Mouse (Mus musculus) hindbrain, embryonic 13.5 days (tissue): Measurements from ENCODE around the gene Cenps. TPM values are rescaled to one million over a fixed set of nuclear protein-coding genes. Genes with fewer than 3 reads are reported as not detected.

Source experiments
- ATAC-seq: fragments of 200-750 bp; cut with Nextera tagmentation; 2 replicates; pipeline ENCODE4 v1.8.0; 2017; ENCODE audit warnings: moderate TSS enrichment; ENCODE audit not compliant: low FRiP score
- H3K27ac ChIP-seq: fragments of 300-500 bp; sonication (generic); 2 replicates; pipeline ENCODE4 v1.5.1; 2015; ENCODE audit warnings: inconsistent platforms, mild to moderate bottlenecking, moderate library complexity
- H3K27me3 ChIP-seq: fragments of 300-500 bp; sonication (generic); 2 replicates; pipeline ENCODE4 v1.6.1; 2015; ENCODE audit warnings: mild to moderate bottlenecking, inconsistent platforms
- H3K36me3 ChIP-seq: fragments of 300-500 bp; sonication (generic); 2 replicates; pipeline ENCODE4 v1.6.1; 2015; ENCODE audit warnings: mild to moderate bottlenecking, inconsistent platforms
- H3K4me1 ChIP-seq: fragments of 300-500 bp; sonication (generic); replicated peaks from 2 replicates; pipeline ENCODE4 v1.6.1; 2015; ENCODE audit warnings: inconsistent platforms
- H3K4me2 ChIP-seq: fragments of 300-500 bp; sonication (generic); 2 replicates; pipeline ENCODE4 v1.6.1; 2015; ENCODE audit warnings: inconsistent platforms, mild to moderate bottlenecking, moderate library complexity
- H3K4me3 ChIP-seq: fragments of 300-500 bp; sonication (generic); 2 replicates; pipeline ENCODE4 v1.5.1; 2015; ENCODE audit warnings: mild to moderate bottlenecking, inconsistent platforms
- H3K9ac ChIP-seq: fragments of 300-500 bp; sonication (generic); 2 replicates; pipeline ENCODE4 v1.6.1; 2015; ENCODE audit warnings: mild to moderate bottlenecking, inconsistent platforms
- H3K9me3 ChIP-seq: fragments of 300-500 bp; sonication (generic); 2 replicates; pipeline ENCODE4 v1.6.1; 2016; ENCODE audit warnings: inconsistent platforms
- WGBS: fragments of 180-500 bp; shearing (Covaris S2); methylation state at CpG from one replicate; pipeline ENCODE4 v1.1.7; 2015; 5-methylcytosine and 5-hydroxymethylcytosine counted together
- polyA plus RNA-seq: library from polyadenylated mRNA; unstranded; fragments of >200 nt; fragmentation: Nextera tagmentation; extraction: Ambion mirVana; gene quantifications from 2 replicates; pipeline ENCODE4 v1.2.1, GENCODE M21; 2015

Cenps gene
- polyA plus RNA-seq, 1 experiment from 2014 or later = 24.3 TPM

- Histone ChIP-seq H3K4me1 (peaks cover 17% of the 10 kb centered on the region), H3K4me3 (peak within 1 kb of the TSS; percentile 98), H3K4me2 (peak within 1 kb of the TSS; percentile 98), H3K36me3 (no peaks in the 10 kb centered on the region), H3K9me3 (no peaks in the 10 kb centered on the region), H3K9ac (peak within 1 kb of the TSS; percentile 93), H3K27ac (peak within 1 kb of the TSS; percentile 67), H3K27me3 (no peaks in the 10 kb centered on the region)
- WGBS = under 1% methylated on average over 50 of the region's 50 CpGs
- ATAC-seq = peak; percentile 81
Measured at GRCm38 (mm10) chr4:149099369-149100017, 37.9 kb downstream of the Cenps start, which contains the start of gene Pex14. Pex14 (minus strand) TSS chr4:149099876.

DNA sequence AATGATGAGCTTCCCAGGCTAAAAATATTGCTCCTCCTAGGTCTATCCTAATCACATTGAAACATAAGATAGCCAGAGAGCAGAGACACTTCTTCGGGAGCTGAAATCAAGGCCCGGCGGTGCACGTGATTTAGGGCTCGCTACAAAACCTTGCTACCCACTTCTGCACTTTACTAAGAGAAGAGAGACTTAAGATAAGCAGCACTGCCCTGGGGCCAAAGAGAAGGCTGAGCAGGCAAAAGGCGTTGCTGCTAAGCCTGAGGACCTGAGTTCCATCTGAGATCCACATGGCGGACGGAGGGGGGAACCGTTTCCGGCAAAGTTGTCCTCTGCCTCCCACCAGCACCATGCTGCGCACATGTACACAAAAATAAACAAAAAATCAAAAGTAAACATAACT is 38.9 kb downstream of the Cenps start:
- 21% methylated on average over 11 of the region's 11 CpGs for WGBS

GRCm38 (mm10) chr4:149097956-149098355 is 39.5 kb downstream of the Cenps start:
- H3K4me1 ChIP-seq = peaks cover 14% of the 10 kb centered on the region
- WGBS = 82% methylated on average over 3 of the region's 3 CpGs
- H3K9me3 ChIP-seq = no peaks in the 10 kb centered on the region
- H3K4me2 ChIP-seq = peak overlapping the region; percentile 98; the same call in 1 of the 2 replicates
- H3K27ac ChIP-seq = no peak overlapping the region
- H3K27me3 ChIP-seq = no peaks in the 10 kb centered on the region
- ATAC-seq = no peak
- peak overlapping the region; percentile 98; the same call in 1 of the 2 replicates for H3K4me3 ChIP-seq
- peak overlapping the region; percentile 93; the same call in 1 of the 2 replicates for H3K9ac ChIP-seq
- peaks cover 10% of the 10 kb centered on the region for H3K36me3 ChIP-seq

More for the DNA sequence above, 38.9 kb downstream of the Cenps start:
- H3K9me3 ChIP-seq = no peaks in the 10 kb centered on the region
- no peak for ATAC-seq
- H3K4me3 ChIP-seq = peak overlapping the region; percentile 98
- H3K9ac ChIP-seq = peak overlapping the region; percentile 93
- peaks cover 6% of the 10 kb centered on the region; the same call in 1 of the 2 replicates for H3K36me3 ChIP-seq
- H3K27me3 ChIP-seq = no peaks in the 10 kb centered on the region
- peak overlapping the region; percentile 98 for H3K4me2 ChIP-seq
- peaks cover 14% of the 10 kb centered on the region for H3K4me1 ChIP-seq
- no peak overlapping the region for H3K27ac ChIP-seq

- Histone ChIP-seq H3K4me3 (no peak overlapping the region), H3K27ac (no peak overlapping the region), H3K36me3 (peaks cover 18% of the 10 kb centered on the region), H3K4me2 (no peak overlapping the region), H3K4me1 (no peaks in the 10 kb centered on the region), H3K9me3 (no peaks in the 10 kb centered on the region), H3K9ac (no peak overlapping the region), H3K27me3 (no peaks in the 10 kb centered on the region)
- ATAC-seq = no peak
- WGBS = 92% methylated on average over 8 of the region's 8 CpGs
Measured at GRCm38 (mm10) chr4:149091364-149091763, 46.1 kb downstream of the Cenps start.

GRCm38 (mm10) chr4:149085381-149085780 is 52.0 kb downstream of the Cenps start:
- Histone ChIP-seq H3K4me3 (no peak overlapping the region), H3K9ac (no peak overlapping the region), H3K4me1 (peaks cover 15% of the 10 kb centered on the region), H3K4me2 (no peak overlapping the region), H3K27me3 (no peaks in the 10 kb centered on the region), H3K36me3 (no peaks in the 10 kb centered on the region; the same call in 1 of the 2 replicates), H3K27ac (no peak overlapping the region), H3K9me3 (no peaks in the 10 kb centered on the region)
- WGBS = 89% methylated on average over 5 of the region's 5 CpGs
- ATAC-seq = no peak

DNA sequence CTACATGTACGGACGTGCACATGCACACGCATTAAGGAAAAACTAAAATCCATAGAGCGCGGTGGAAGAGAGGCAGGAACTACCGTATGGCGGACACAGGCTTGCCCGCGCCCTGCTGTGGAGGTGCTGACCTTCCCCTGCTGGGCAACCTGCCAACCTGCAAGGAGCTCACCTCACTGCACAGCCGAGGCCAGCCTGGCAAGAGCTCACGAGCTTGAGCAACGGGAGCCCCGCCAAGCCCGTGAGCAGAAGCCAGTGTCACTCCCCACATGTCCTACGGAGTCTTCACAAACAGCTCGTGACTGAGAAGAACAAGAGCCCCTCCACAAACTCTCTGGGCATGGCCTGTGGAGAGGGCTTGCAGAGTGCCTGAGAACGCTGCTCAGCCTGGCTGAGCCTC is 55.9 kb downstream of the Cenps start:
- Histone ChIP-seq H3K27me3 (no peaks in the 10 kb centered on the region), H3K36me3 (no peaks in the 10 kb centered on the region; the same call in 1 of the 2 replicates), H3K27ac (no peak overlapping the region), H3K9ac (0 out of 2 replicates have a peak overlapping the region, but pooled peaks have one; percentile 19), H3K4me3 (no peak overlapping the region), H3K9me3 (no peaks in the 10 kb centered on the region), H3K4me2 (no peak overlapping the region), H3K4me1 (peaks cover 19% of the 10 kb centered on the region)
- WGBS = 74% methylated on average over 17 of the region's 17 CpGs
- no peak for ATAC-seq

DNA sequence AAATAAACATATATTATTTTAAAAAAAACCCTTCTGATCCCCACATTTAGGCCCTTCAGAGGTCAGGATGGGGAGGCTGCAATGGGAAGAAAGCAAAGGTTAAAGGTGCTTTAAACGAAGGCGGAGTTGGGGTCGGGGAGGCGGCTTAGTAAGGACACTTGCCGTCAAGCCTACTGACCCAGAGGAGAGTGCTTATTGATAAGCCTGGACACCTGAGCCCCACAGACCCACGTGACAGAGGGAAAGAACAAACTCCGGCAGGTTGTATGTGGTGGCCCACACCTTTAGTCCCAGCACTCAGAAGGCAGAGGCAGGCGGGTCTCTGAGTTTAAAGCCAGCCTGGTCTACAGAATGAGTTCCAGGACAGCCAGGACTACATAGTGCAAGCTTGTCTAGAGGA is 57.3 kb downstream of the Cenps start:
- Histone ChIP-seq H3K9ac (no peak overlapping the region), H3K36me3 (peaks cover 4% of the 10 kb centered on the region)
- WGBS = 87% methylated on average over 8 of the region's 8 CpGs

DNA sequence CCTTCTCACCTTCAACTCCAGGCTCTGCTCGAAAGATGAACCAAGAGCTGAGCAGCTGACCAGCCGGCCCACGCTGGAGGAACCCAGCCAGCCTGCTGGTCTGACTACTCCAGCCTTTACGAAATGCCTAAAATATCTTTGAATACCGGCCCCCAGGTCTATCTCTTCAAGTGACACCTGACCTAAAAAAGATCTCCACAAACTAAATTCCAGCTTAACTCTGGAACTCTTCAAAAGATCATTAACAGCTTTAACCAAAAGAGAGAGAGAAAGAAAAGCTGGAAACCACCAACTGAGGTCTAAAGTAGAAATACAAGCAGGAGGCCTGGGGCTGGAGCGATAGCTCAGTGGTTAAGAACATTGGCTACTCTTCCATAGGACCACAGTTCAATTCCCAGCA is 57.8 kb downstream of the Cenps start:
- WGBS = 91% methylated on average over 6 of the region's 6 CpGs
- no peak for ATAC-seq
- no peaks in the 10 kb centered on the region for H3K9me3 ChIP-seq
- H3K9ac ChIP-seq = no peak overlapping the region
- no peaks in the 10 kb centered on the region for H3K27me3 ChIP-seq
- no peak overlapping the region for H3K27ac ChIP-seq
- H3K4me2 ChIP-seq = no peak overlapping the region
- H3K4me1 ChIP-seq = peaks cover 32% of the 10 kb centered on the region
- H3K36me3 ChIP-seq = peaks cover 8% of the 10 kb centered on the region
- H3K4me3 ChIP-seq = no peak overlapping the region

More for the DNA sequence above, 57.3 kb downstream of the Cenps start:
- no peak overlapping the region for H3K4me2 ChIP-seq
- no peak for ATAC-seq
- no peaks in the 10 kb centered on the region for H3K27me3 ChIP-seq
- H3K27ac ChIP-seq = no peak overlapping the region
- H3K4me3 ChIP-seq = no peak overlapping the region
- peaks cover 32% of the 10 kb centered on the region for H3K4me1 ChIP-seq
- H3K9me3 ChIP-seq = no peaks in the 10 kb centered on the region

- no peak overlapping the region for H3K4me3 ChIP-seq
- H3K9ac ChIP-seq = no peak overlapping the region
Measured at GRCm38 (mm10) chr4:149078261-149078660, 59.2 kb downstream of the Cenps start.

More at GRCm38 (mm10) chr4:149078261-149078660, 59.2 kb downstream of the Cenps start:
- Histone ChIP-seq H3K36me3 (peaks cover 12% of the 10 kb centered on the region), H3K27ac (no peak overlapping the region), H3K9me3 (no peaks in the 10 kb centered on the region), H3K4me1 (peaks cover 25% of the 10 kb centered on the region), H3K27me3 (no peaks in the 10 kb centered on the region), H3K4me2 (no peak overlapping the region)
- WGBS = 61% methylated on average over 4 of the region's 4 CpGs
- no peak for ATAC-seq

Other genes with a start within 250 kb of the Cenps start
- gene Pex14, start 37.8 kb downstream of the Cenps start, polyA plus RNA-seq = 52.6 and 57.7 TPM in 2 replicates
- 27.0 and 29.1 TPM in 2 replicates for gene Dffa, start 33.5 kb downstream of the Cenps start, polyA plus RNA-seq
- gene Cort, start 10.9 kb downstream of the Cenps start, polyA plus RNA-seq = 0.35 and 0.41 TPM in 2 replicates
- 111 and 114 TPM in 2 replicates for gene Pgd, start 29.1 kb upstream of the Cenps start, polyA plus RNA-seq
- gene Kif1b, start 170.1 kb upstream of the Cenps start, polyA plus RNA-seq = 155 and 169 TPM in 2 replicates